Mouse (Mus musculus) megakaryocyte, embryonic 14.5 days (primary cell): ENCODE results near the gene Tab1. TPM values are rescaled to one million over a fixed set of nuclear protein-coding genes. Genes with fewer than 3 reads are reported as not detected.

Experiments used
- H3K27me3 ChIP-seq: replicated peaks from 2 replicates; pipeline ENCODE3; 2012; ENCODE audit warnings: inconsistent platforms
- H3K36me3 ChIP-seq: replicated peaks from 2 replicates; pipeline ENCODE3; 2012; ENCODE audit warnings: low read length, inconsistent platforms, mixed read lengths
- H3K4me1 ChIP-seq: 2 replicates; pipeline ENCODE4 v1.6.1; 2012; ENCODE audit warnings: inconsistent platforms
- H3K4me3 ChIP-seq: replicated peaks from 2 replicates; pipeline ENCODE3; 2012; ENCODE audit warnings: moderate library complexity, mild to moderate bottlenecking, inconsistent platforms
- H3K9me3 ChIP-seq: 2 replicates; pipeline ENCODE4 v1.6.1; 2012; ENCODE audit warnings: inconsistent platforms
- FLI1 ChIP-seq: IDR thresholded peaks from 2 replicates; pipeline ENCODE4 v1.6.1; 2012; ENCODE audit warnings: low read length, inconsistent platforms, mixed read lengths
- GATA1 ChIP-seq: IDR thresholded peaks from 3 replicates; pipeline ENCODE4 v1.6.1; 2012; ENCODE audit warnings: mixed read lengths, low read length, inconsistent platforms, borderline replicate concordance
- polyA plus RNA-seq: library from polyadenylated mRNA; stranded (reverse); fragments of >175 nt; gene quantifications from 2 replicates; pipeline ENCODE4 v1.2.3, GENCODE M21; 2012; ENCODE audit warnings: low replicate concordance; ENCODE audit not compliant: insufficient read depth

The Tab1 gene
- polyA plus RNA-seq, 1 experiment: 9.9 TPM

DNA sequence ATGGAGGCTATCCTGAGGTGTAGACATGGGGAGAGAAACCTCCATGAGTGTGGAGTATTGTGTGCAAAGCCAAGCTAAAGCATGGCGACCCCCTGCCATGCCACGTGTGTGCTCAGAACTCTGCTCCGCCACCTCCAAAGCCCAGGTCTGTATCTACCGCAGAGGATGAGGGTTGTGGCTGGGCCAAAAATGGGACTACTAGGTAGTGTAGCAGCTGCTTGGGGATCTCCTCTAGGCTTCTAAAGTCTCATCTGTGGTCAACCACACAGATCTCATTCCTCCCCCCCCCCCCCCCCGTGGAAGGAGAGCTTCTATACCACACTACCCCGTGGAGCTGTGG lies 59.3 kb downstream of the Tab1 start:
- H3K36me3 ChIP-seq: no peaks in the 10 kb centered on the region
- H3K27me3 ChIP-seq: peaks cover 78% of the 10 kb centered on the region
- no peaks in the 10 kb centered on the region for H3K4me1 ChIP-seq
- peaks cover 8% of the 10 kb centered on the region for H3K9me3 ChIP-seq
- H3K4me3 ChIP-seq: no peak overlapping the region
- TF ChIP-seq FLI1 (no peak), GATA1 (no peak)

DNA sequence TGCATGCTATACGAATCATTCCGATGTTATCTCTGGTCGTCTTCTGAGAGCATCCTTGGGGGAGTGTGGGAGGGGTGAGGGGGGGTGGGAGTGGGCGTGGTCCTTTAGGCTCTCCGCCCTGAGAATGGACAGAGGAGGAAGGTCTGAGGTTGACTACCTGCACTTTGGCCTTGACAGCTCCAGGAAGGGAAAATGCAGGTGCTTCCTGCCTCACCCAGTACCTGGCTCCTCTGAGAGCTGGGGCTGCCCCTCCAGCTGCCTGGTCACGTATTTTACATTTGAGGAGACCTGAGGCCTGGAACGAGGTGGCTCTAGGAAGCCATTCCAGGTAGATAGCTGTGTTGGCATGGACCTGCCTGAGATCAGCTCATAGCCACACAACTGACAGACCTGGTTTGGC lies 59.9 kb downstream of the Tab1 start:
- Histone ChIP-seq H3K27me3 (peaks cover 82% of the 10 kb centered on the region), H3K4me3 (no peak overlapping the region), H3K4me1 (no peaks in the 10 kb centered on the region), H3K36me3 (no peaks in the 10 kb centered on the region), H3K9me3 (peaks cover 15% of the 10 kb centered on the region)
- TF ChIP-seq FLI1 (no peak), GATA1 (no peak)

DNA sequence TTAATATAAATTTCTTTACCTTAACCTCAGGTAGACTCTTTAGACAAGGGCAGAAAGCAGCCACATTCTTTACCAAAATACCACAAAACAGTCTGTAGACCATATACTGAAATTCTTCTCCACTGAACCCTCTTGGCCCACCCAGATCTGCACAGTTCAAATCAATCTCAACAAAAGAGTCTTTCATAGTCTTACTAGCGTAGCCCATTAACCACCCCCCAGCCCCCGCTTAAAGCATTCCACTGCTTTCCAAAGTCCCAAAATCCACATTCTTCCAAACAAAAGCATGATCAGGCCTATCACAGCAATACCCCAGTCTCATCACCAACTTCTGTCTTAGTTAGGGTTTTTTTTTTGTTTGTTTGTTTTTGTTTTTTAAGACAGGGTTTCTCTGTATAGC lies 66.6 kb downstream of the Tab1 start:
- TF ChIP-seq GATA1: no peak
- TF ChIP-seq FLI1: no peak
- Histone ChIP-seq H3K9me3 (peaks cover 28% of the 10 kb centered on the region), H3K36me3 (no peaks in the 10 kb centered on the region), H3K4me1 (no peaks in the 10 kb centered on the region), H3K4me3 (no peak overlapping the region), H3K27me3 (peaks cover 66% of the 10 kb centered on the region)

DNA sequence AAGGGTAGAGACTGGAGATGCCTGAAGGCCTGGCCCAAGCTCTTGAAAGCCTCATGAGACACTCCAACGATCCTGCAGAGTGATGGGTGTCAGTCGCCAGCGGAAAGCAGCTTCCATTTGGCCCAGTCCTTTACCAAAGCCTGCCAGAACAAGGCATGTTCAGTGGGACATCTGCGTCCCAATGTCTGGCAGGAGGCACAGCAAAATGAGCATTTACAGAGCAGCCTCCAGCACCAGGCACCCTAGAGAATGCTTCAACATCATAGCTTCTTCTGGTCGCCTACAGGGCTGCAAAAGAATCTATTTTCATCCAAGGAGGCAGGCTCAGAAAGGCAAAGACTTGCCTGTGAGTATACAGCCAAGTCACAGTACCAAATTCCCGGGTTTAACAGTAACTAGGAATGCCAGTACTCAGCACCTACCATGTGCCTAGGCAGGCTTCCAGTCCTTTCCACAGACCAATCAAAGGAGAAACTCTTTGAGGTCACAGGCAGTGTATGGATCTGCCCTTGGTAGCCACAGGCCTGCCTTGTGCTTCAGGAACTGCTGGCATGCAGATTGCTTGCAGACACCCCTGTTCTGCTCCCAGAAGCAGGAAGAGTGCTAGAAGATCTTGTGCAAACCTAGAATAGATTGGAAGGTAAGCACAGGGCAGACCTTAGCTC lies 69.3 kb downstream of the Tab1 start:
- H3K4me1 ChIP-seq: no peaks in the 10 kb centered on the region
- no peak overlapping the region for H3K4me3 ChIP-seq
- TF ChIP-seq GATA1 (no peak), FLI1 (no peak)
- H3K27me3 ChIP-seq: peaks cover 72% of the 10 kb centered on the region
- no peaks in the 10 kb centered on the region for H3K36me3 ChIP-seq
- peaks cover 19% of the 10 kb centered on the region for H3K9me3 ChIP-seq

DNA sequence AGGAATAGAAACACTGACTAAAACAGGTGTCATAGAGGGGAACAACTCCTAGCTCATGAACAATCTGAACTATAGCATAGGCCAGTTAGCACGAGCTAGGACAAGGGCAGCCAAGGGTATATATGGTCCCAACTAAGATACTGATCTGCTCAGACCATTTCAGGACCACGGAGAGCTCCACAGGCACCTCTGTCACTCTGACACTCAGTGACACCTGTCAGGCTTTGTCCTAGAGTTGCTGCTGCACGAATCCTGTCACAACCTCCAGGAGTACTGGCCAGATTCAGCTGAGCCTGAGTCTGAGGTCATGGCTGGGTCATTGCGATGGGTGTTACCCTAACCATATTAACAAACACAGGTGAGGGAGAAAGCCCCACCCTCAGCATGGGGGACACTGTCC lies 70.5 kb downstream of the Tab1 start:
- TF ChIP-seq GATA1 (no peak), FLI1 (no peak)
- H3K9me3 ChIP-seq: peaks cover 8% of the 10 kb centered on the region

DNA sequence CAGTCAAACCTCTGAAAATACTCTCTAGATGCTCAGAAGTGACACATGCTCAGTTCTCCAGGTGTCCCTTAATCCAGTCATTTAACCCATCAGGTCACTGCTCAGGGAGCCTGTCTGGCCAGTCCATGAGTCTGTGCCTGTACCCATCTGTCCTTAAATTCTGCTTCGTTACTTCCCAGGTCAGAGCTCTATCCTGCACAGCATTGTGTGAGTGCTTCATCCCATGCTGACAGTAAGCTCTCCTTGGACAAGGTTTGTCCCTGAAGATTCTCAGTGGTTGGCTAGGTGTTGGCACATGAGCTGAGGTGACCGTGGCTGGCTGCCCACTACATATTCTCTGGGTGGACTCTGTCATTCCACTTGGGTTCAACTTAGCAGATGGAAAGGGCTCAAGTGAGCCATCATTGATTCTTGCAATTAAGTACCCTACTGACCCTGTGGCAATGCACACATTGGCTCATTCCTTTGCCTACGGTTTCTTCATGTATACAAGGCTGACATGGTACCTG lies 73.2 kb downstream of the Tab1 start:
- Histone ChIP-seq H3K9me3 (no peaks in the 10 kb centered on the region), H3K27me3 (peaks cover 68% of the 10 kb centered on the region), H3K4me1 (no peaks in the 10 kb centered on the region), H3K36me3 (no peaks in the 10 kb centered on the region), H3K4me3 (no peak overlapping the region)
- TF ChIP-seq GATA1: no peak
- no peak for TF ChIP-seq FLI1

More for the DNA sequence above, 70.5 kb downstream of the Tab1 start:
- H3K4me3 ChIP-seq: no peak overlapping the region
- H3K4me1 ChIP-seq: no peaks in the 10 kb centered on the region
- H3K27me3 ChIP-seq: peaks cover 69% of the 10 kb centered on the region
- no peaks in the 10 kb centered on the region for H3K36me3 ChIP-seq

DNA sequence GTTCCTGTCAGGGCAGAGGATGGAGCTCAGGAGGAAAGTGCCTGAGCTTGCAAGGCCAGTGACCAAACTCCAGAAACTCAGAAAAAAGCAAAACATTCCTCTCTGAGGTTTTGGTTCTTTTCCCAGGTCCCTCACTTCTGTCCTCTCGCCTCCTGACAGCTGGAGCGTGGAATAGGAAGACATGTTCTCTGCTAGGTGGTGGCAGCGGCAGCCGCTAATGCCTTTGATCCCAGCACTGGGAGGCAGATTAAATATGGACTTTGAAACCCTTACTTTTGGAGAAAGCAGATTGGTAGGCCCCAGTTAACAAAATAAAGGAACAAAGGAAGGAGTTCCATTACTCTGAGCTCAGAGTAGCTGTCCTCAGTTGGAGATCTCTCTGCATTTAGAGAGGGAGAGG lies 75.5 kb downstream of the Tab1 start:
- Histone ChIP-seq H3K36me3 (no peaks in the 10 kb centered on the region), H3K27me3 (peaks cover 72% of the 10 kb centered on the region), H3K9me3 (no peaks in the 10 kb centered on the region), H3K4me1 (peaks cover 3% of the 10 kb centered on the region; the same call in 1 of the 2 replicates), H3K4me3 (no peak overlapping the region)
- TF ChIP-seq GATA1 (no peak), FLI1 (no peak)

Other genes starting within 250 kb of the Tab1 start
- 0.81 and 1.1 TPM in 2 replicates for gene Apobec3, start 241.5 kb upstream of the Tab1 start, polyA plus RNA-seq
- 2.2 and 5.7 TPM in 2 replicates for gene Cbx7, start 162.0 kb upstream of the Tab1 start, polyA plus RNA-seq
- gene Pdgfb, start 118.2 kb upstream of the Tab1 start, polyA plus RNA-seq: 107 and 125 TPM in 2 replicates
- gene Syngr1, start 41.8 kb upstream of the Tab1 start, polyA plus RNA-seq: 113 and 163 TPM in 2 replicates
- gene Rpl3, start 41.3 kb upstream of the Tab1 start, polyA plus RNA-seq: 145 and 190 TPM in 2 replicates
- not detected in 2 replicates for gene Mgat3, start 40.6 kb downstream of the Tab1 start, polyA plus RNA-seq
- gene Mief1, start 100.9 kb downstream of the Tab1 start, polyA plus RNA-seq: 13.5 and 36.4 TPM in 2 replicates
- 6.2 TPM in 1 of 2 replicates, not detected in the other for gene AC140267.1, start 102.7 kb downstream of the Tab1 start, polyA plus RNA-seq
- 278 and 483 TPM in 2 replicates for gene Atf4, start 122.1 kb downstream of the Tab1 start, polyA plus RNA-seq
- 19.7 and 57.2 TPM in 2 replicates for gene Rps19bp1, start 131.2 kb downstream of the Tab1 start, polyA plus RNA-seq
- gene Cacna1i, start 154.1 kb downstream of the Tab1 start, polyA plus RNA-seq: not detected in 2 replicates